Mouse (Mus musculus): ENCODE data around the gene Gjd3.
"Not testable (repeated sequence)": the region's sequence is repeated elsewhere in the genome, so short reads cannot be mapped to it uniquely, and the experiment has no call there.

The Gjd3 gene

DNA sequence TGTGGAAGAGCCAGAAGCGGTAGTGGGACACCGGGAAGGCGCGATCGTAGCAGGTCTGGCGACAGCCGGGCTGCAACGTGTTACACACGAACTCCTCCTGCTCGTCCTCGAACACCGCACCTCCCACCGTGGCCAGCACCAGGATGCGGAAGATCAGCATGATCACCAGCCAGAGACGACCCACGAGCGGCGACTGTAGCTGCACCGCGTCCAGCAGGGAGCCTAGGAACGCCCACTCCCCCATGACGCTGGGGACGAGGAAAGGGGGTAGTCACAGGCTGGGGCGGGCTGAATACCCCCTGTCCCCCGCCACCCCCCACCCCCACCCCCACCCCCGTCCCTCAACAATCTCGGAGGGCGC is at the start of gene Gjd3:
Gjd3 (minus strand) TSS at position 244 of the 361 bp plus-strand sequence.
- DNase-seq (ENCODE audit: low spot score), result no peak

DNA sequence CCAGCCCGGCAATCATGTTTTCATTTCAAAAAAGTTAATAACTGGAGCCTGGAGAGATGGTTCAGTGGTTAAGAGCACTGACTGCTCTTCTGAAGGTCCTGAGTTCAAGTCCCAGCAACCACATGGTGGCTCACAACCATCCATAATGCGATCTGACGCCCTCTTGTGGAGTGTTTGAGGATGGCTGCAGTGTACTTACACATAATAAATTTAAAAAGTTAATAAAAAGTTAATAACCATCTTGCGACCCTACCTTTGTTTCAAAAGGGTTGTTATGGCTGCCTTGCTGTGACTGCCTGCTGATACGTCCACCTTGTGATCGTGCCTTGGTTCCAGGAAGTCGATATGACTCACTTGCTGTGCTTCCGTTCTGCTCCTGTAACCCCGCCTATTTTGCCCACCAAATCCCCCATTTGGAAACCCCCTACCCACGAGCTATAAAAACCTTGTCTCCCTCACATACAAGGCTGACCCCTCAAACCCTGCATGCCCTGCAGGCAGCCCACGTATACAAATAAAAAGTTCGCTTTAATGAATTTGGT is 44.2 kb upstream of the Gjd3 start:
- DNase-seq (ENCODE audit: low spot score), result no peak

DNA sequence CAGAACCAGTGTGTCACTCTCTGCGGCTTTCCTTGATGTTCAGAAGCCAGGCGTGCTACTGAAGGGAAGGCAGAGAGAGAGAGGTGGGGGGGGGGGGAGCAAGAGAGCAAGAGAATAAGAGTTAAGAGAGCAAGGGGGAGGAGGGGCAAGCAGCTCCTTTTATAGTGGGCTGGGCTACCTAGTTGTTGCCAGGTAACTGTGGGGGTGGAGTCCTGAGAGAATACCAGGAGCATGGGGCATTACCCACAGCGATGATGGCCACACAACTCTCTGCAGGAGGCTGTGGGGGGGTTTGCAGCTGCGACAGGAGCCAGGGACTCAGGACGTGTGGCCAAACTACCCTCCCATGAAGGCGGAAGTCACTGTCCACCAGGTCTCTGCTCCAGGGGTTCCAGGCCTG is 43.1 kb upstream of the Gjd3 start:
- no peak for DNase-seq (ENCODE audit: low spot score)

DNA sequence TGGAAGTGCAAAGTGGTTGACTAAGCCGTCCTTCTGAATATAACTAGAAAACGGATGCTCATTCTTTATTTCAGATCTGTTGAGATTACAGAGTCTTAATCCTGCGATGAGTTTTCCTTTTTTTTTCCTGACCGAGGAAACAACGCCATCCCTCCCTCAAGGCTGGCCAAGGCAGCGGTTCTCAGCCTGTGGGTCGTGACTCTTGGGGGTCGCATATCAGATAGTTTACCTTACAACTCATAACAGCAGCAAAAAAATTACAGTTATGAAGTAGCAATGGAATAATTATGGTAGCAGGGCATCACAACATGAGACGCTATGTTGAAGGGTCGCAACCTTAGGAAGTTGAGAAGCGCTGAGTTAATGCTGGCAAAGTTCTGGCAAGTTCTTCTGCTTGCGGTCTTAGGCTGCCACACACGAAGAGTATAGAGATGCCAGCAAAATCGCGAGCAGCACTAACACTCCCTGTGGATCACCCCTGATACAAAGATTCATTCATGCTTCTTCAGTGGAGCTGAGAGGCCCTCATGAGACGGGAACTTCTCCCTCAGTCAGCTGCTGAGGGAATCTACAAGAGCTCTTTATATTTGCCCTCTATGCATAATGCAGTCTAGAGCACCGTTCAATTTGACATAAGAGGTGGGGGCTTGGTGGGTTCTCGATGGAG is 41.8 kb upstream of the Gjd3 start:
- no peak for DNase-seq (ENCODE audit: low spot score)

DNA sequence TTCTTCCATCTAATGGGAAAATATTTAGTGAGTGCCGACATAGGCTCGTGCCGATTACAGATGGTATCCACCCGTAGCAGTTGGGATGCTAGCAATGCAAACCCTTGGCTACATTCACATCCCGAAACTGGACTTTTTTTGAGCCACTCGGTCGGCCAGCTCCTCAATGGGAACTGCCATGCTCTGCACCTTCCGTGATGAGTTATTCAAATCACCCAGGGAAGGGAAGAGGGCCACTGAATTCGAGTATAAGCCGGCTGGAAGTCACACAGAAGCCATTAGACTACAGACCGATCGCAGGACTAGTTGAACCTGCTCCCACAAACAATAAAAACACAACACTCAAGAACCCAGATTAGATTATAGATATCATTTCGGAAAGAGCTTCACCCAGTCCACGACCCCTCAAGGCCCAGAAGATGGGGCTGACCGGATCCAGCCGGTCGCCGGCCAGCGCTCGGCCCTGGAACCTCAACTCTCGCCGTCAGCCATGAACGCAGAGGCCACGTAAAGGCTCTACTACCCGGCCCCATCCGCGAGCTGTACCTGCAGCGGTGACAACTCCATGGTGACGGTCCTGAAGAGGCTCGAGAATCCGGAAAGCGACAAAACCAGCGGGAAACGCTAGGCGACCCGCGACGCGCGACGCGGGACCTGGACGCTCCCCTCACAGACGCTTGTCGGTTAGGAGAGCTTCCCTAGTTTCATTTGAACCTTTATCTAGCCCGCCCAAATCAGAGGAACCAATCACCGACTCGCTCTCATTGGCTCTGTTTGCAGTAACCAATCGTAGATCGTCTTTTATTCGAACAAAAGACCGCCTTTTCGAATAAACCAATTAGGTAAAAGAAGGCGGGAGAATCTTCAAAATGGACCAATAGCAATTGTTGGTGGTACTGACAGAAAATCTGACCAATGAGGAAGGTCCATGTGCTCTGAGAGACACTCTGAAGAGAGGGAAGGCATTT is 41.0 kb upstream of the Gjd3 start, which contains the start of gene Top2a:
Top2a (minus strand) TSS at position 690 of the 968 bp plus-strand sequence.
- peak; percentile 89 for DNase-seq (ENCODE audit: low spot score)

DNA sequence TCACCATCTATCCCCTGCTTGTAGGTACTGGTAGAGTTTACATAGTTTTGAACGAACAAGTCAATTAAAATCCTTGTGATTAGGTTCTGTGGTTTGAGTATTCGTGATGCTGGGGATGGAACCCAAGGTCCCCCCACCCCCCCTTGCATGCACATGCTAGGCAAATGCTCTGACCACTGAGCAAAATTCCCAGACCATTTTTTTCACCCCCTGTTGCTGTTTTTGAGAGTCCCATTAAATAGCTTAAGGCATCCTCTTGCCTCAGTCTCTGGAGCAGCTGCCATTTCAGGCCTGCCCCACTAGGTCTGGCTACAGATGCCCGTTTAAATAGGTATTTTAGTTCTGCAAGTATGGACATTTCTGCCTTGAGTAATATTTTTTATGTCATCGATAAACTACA is 40.3 kb upstream of the Gjd3 start:
- no peak for DNase-seq (ENCODE audit: low spot score)

DNA sequence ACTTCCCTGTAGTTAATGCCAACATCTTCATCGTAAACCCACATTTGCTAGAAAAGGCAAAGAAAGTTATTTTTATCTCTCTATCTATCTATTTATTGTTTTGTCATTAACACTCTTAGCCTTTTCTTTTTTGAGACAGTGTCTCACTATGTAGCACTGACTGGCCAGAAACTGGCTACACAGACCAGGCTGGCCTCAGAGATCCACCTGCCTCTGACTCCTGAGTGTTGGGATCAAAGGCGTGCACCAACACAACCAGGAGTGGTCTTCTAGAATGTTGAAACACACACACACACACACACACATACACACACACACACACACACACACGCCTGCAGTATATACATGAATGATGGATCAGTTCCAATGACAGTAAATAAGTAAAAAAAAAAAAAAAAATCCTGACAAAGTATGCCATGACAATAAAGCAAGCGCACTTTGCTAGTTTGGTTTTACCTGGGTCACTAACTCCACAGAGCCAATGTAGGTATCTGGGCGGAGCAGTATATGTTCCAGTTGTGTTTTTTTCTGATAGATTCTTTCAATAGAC is 39.6 kb upstream of the Gjd3 start:
- DNase-seq (ENCODE audit: low spot score), result no peak

DNA sequence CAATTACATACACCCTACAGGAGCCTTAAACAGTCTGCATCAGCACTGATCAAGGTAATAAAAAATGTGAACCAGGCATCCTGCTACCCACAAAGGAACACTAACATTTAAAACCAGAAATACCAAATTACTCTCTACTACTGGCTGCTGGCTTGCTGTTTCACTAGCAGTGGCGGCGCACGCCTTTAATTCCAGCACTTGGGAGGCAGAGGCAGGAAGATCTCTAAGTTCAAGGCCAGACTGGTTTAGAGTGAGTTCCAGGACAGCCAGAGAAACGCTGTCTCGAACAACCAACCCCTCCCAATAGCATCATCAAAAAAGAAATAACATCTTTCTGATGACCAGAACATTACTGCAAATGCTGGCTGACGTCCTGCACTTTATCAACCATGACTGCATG is 37.0 kb upstream of the Gjd3 start:
- DNase-seq (ENCODE audit: low spot score), result no peak

DNA sequence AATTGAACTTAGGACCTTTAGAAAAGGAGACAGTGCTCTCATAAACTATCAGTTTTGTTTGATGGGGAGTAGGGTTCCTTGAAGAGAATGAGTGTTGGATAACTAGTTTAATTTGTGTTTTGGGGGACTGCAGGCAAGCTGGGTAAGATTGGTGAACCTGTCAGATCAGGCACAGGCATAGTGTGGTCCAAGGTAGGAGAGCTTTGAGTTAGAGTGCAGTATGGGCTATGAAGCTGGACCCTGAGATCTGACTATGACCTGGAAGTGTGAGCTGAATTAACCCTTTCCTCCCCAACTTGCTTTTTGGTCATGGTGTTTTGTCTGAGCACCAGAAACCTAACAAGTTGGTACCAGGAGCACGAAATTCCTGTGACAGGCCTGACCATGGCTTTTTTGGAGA is 31.0 kb upstream of the Gjd3 start:
- DNase-seq (ENCODE audit: low spot score), result no peak

DNA sequence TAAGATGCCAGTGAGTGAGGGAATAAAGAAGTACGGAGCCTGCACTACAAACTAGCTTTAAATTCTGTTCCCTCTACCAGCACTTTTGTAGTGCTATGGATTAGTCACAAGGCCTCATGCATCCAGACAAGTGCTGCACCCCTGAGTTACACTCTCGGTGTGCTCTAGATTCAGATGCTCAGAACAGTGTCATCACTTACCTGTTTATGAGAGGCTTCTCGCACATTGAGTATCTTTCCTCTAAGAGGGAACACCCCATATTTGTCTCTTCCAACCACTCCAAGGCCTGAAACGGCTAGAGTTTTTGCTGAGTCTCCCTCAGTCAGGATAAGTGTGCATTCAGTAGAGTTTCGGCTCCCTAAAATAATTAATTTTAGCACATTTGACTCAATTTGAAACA is 27.9 kb upstream of the Gjd3 start:
- DNase-seq (ENCODE audit: low spot score), result no peak

DNA sequence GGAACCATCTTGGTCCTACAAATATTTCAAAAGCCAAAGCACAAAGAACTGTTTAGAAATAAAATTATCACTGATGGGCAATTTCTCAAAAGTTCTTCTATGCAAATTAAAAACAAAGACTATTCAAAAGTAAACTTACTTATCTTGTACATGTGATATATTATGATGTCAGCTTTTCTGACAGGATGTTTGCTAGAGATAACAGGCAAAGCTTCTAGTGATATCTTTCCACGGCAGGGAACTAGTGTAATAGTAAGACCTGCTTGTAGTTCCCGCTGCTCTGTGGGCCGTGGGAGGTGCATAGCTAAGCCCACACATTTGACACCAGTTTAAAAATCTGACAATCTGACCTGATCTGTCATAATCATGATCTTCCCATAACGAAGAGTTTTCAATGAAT is 27.3 kb upstream of the Gjd3 start:
- no peak for DNase-seq (ENCODE audit: low spot score)

DNA sequence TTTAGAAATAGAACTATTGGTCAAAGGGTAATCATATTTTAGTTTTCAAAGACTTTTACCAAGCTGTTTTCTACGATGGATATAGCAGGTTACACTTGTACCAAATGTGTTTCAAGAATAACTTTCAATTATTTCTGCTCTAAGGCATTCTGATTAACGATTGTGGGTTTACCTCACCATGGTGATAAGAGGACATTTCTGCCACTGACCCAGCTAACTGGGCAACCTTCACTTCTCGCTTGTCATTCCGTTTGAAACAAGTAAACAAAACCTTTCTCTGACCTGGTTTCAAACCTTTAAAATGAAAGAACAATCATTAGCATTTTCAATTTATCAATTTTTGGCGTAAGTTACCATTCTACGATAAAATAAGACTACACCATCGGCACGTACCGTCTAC is 24.0 kb upstream of the Gjd3 start:
- no peak for DNase-seq (ENCODE audit: low spot score)

DNA sequence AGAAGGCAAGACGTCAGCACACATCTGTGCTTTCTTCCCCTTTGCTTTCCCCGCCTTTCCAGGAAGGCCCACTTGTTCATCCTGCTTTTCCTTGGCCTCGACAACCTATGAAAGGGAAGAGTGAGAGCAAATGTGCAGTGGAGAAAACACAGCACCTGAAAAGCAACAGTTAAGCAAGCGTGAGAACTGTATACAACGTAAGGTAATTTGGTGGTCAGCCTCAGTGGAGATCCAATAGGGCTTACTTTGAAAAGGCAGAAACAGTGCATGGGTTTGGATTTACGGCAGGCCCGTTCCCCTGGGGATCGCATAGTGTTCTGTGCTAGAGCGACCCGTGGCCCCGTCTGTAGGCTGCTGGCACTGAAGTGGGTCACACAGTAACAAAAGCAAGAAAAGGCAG is 16.4 kb upstream of the Gjd3 start:
- no peak for DNase-seq (ENCODE audit: low spot score)

DNA sequence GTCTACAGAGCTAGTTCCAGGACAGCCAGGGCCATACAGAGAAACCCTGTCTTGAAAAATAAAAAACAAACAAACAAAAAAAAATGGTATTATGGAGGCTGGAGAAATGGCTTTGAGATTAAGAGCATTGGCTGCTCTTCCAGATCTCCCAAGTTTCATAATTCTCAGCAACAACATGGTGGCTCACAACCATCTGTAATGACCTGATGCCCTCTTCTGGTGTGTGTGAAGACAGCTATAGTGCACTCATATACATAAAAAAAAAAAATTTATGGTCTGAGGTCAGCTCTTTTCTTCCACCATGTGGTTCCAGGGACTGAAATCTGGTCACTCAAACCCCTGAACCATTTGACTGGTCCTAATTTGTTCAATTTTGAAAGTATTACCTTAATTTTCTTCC is 16.0 kb upstream of the Gjd3 start:
- no peak for DNase-seq (ENCODE audit: low spot score)

DNA sequence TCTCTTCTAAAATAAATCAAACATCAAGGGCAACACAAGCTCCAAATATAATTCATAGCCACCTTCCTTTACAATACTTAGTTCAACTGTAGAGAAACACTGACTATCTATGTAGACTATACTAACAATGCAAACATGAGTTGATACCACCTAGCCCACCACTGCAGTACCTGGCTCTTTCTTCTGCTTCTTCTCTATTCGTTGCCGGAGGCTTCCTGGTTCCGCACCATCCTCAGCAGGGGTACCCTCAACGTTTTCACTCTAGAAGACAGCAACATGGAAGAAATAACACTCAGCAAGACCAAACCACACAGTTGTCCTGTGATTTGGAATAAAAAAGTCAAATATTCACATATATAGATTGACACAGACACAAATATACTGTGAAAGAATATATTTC is 14.8 kb upstream of the Gjd3 start:
- DNase-seq (ENCODE audit: low spot score), result no peak

DNA sequence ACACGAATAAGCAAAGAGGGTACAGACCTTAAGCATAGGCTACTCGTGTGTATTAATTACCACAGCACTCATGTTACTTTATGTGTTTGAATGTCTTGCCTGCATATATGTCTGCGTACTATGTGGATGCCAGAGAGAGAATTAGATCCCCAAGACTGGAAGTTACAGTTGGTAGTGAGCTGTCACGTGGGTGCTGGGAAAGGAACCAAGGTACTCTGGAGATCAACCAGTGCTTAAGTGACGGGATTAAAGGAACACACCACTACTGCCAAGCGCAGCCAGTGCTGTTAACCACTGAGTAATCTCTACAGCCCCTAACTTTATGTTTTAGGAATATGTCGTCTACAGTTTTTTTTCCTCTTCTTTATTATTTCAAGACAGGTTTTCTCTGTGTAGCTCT is 13.2 kb upstream of the Gjd3 start:
- no peak for DNase-seq (ENCODE audit: low spot score)

DNA sequence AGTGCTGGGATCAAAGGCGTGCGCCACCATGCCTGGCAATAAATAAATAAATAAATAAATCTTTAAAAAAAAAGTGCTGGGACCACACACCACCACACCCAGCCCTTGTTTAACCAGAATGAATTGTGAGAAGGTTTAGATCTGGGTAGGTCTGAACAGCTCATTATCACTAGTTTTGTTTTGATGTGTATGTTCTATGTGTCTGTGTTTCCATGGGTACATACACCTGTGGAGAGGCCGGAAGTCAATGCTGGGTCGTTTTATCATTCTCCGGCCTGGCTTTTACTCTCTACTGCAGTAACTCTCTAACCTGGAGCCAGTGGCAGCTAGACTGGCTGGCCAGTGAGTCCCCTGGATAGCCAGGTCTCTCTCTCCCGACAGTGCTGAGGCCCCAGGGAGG is 8.1 kb upstream of the Gjd3 start:
- DNase-seq (ENCODE audit: low spot score), result no peak

DNA sequence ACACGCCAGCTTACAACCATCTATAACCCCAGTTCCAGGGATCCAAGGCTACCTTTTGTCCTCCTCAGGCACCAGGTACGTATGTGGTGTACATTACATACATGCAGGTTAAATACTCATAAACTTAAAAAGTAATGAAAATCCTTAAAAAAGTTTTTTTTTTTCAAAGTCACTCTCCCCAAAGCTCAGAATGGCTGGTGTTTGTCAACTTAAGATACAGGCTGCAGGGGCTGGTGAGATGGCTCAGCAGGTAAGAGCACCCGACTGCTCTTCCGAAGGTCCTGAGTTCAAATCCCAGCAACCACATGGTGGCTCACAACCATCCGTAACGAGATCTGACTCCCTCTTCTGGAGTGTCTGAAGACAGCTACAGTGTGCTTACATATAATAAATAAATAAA is 5.4 kb upstream of the Gjd3 start:
- not testable (repeated sequence) for DNase-seq (ENCODE audit: low spot score)

DNA sequence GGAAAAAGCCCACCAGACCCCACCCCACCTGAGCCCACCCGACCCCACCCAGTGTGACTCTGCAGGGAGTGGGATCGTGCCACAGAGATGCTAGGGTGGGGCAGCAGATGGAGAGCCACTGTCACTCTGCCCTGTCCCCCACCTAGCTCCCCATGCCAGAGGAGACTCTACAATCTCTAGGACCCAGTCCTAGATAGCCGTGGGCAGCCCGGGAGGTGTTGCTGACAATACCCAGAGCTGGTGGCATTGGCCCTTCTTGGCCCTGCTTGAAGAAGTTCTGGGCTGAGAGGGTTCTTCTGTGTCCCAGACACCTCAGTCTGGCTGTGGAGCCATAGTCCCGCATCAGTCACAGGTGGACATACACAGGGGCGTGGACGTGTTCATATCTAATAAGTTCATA is 2.7 kb upstream of the Gjd3 start:
- DNase-seq (ENCODE audit: low spot score), result no peak

DNA sequence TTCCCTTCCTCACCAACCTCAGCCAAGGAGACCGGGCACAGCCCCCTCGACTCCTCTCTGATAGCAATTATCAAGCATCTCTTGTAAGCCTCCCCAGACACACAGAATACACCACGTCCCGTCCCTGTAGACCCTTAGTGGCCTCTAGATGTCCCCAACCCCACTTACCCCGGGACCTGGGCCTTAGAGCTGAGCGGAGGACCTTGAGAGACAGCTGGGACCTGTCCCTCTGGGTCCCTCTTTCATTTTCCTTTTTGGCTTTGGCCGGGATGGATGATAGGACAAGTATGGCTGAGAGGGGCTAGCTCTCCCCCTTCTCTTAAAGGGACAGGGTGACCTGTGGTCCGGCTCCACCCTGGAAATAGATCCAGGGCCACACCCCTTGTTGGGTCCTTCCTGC is 735 bp upstream of the Gjd3 start:
- DNase-seq (ENCODE audit: low spot score), result no peak

DNA sequence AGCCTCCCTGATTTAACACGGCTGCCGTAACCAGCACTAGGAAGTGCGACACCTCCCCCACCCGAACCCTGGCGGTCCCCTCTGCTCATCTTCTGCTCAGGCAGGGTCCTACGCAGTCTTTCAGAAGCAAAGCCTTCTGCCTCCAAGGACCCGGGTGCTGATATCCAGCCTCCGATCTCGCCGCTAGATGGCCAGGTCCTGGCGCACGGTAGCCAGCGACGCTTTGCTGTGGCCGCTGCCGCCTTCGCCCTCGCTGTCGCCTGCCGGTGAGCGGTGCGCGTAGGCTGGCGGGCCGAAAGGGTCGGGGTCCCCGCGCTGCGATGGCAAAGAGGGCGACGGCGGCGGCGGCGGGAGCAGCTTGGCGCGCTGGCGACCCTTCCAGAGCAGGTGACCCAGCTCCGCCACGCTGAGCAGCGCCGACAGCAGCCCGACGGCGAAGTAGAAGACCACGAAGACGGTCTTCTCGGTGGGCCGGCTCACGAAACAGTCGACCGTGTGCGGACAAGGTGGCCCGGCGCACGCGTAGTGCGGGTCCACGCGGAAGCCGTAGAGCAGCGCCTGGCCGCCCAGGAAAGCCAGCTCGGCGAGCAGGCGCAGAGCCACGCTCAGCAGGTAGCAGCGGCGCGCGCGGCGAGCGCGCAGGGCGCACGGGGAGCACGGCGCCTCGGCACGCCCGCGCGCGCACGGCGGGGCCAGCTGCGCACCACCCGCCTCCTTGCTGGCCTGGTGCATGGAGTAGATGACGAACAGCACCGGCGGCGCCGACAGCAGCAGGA is 631 bp downstream of the Gjd3 start:
- DNase-seq (ENCODE audit: low spot score), result peak; percentile 77

All from testis, postnatal 10 days (tissue).